Mouse (Mus musculus) natural killer cell, adult 2 months (primary cell): ENCODE measurements around the gene Dync1i2.

Experiments used
- DNase-seq, 2 experiments: peaks; one replicate each; pipeline ENCODE4 v3.0.0; 2022; ENCODE audit warnings: low spot score in 2 of 2

Dync1i2 gene

DNA sequence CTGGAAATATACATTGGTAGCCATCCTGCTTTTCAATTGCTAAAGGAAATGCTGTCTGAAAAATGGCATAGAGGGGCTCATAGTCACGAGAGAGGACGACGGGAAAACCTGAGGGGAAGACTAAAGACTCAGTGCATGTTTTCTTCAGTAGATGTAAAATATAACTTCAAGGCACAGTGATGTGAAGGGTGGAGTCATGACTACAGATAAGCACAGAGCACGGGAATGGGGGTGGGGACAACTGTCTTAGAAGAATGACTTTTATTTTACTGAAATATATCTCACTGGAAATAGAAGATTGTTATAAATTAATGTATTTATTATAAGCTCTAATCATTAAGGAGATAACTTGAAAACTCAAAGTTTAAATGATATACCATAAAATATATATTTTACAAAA, 58.6 kb downstream of the Dync1i2 start:
- no peak for DNase-seq

DNA sequence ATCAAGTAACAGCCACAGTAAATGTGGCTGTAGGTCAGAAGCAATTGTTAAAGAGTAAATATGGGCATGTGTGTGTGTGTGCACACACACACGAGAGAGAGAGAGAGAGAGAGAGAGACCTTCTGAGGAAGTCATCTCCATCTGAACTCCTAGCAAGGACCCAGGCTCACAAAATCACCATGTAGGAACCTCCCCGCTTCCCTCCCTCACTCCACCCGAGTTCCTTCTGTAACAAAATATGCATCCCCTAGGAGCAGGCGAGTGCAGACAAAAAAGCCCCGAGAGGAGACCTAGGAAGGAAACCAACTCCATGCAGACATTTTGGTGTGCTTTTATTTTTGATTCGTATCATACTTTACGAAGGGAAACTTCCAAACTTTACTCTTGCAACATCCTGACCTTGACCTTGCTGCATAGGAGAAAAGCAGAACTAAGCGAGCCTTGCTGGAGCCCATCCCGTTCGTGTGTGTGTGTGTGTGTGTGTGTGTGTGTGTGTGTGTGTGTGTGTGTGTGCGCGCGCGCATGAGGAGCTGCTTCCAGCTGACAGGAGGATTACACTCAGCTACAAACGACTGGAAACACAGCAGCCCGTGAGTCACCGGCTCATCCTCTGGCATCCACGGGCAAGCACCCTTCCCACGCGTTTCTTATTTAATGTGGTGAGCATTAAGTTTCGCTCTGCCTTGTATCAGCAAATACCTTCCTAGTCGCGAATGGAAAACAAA, 62.6 kb downstream of the Dync1i2 start:
- no peak for DNase-seq

DNA sequence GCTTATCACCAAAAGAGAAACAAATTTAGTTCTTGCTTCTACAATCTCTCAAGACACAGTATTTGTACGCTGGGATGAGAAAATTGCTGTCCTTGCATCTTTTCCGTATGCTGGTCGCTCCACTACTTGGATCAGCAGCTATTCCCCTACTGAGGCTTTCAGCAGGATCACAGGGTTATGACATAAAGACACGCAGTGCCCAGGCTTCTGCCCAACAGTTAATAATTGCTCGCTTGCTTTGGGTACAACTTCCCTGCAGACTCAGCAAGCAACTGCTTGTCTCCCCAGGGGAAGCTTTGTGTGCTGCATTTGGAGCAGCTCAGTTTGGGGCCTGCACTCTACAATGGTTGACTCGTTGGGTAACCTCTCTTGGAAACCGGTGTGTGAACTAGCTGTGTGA, 64.2 kb downstream of the Dync1i2 start:
- DNase-seq, result no peak

DNA sequence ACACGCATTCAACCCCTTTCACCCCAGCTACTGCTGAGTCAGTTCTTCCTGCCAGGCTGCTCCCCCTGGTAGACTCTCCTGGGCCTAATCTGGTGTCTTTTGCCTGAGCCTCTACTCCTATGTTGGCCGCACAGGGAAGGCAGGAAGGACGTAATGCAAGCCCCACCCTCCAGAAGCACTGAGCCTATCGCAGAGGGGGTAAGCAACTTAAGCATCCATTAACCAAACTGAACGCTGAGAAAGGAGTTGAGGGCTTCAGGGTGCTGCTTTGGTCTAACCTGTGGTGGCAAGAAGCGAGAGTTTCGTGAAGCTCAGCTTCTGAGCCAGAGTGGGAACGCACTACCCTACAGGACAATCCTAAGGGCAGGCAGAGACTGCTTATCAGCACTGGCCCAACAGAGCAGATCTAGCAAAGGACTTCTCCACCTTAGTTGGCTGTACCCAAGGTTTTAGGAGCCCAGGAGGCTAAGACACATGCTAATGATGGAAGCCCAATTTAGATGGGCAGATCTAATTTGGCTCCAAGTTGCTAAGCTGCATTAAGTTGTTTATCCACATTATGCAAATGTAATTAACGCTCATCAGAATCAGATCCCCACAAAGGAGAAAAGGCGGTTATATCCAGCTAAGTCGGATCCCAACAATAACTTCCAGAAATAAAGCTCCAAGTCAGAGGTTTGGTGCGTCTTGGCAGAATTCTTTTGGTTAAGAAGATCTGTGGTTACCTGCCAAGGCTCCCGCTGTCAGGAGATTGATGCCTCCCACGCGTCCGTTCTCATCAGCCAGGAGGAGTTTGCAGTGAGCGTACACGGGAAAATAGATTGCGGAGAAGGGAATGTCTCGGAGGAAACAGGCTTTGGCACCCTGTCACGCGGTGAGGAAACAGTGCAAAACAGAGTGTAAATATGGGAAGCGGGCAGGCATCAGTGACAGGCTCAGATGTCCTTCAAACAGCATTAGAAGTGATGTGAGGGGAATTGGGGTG, 67.6 kb downstream of the Dync1i2 start:
- DNase-seq, result no peak

DNA sequence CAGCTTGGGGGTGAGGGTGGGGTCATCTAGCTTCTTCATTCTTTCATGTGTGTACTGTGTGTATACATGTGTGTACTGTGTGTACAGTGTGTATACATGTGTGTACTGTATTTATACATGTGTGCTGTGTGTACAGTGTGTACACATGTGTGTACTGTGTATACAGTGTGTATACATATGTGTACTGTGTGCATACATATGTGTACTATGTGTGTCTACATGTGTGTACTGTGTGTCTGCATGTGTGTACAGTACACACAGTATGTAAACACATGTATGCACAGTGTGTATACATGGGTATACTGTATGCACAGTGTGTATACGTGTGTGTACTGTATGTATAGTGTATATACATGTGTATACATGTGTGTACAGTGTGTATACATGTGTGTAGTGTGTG, 70.5 kb downstream of the Dync1i2 start:
- DNase-seq, result no peak

DNA sequence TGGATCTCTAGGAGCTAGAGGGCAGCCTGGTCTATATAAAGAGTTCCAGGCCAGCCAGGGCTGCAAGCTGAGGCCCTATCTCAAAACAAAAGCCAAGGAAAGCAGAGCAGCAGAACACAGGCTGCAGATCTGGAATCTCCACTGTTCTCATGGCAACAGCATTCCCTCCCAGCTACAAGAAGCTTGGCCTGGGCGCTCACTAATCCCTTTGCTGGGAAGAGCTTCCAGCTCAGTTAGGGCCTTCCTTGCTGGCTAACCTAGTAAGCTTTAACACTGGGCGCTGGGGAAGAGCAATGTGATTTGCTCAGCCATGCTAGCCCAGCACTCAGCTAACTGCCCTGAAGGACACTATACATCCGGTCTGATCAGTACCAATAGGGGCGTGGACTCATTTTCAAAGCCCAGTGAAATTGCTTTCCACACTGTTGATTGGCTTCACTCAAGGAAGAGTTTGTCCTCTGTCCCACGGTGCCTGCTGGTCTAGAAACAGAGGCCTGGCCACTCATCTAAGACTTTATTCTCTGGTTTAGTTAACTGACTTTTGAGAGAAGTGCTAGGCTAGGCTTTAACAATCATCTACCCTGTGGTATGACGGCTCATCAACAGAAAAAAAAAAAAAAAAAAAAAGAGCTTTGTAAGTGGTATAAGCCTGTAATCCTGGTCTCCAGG, 78.7 kb downstream of the Dync1i2 start:
- no peak for DNase-seq

DNA sequence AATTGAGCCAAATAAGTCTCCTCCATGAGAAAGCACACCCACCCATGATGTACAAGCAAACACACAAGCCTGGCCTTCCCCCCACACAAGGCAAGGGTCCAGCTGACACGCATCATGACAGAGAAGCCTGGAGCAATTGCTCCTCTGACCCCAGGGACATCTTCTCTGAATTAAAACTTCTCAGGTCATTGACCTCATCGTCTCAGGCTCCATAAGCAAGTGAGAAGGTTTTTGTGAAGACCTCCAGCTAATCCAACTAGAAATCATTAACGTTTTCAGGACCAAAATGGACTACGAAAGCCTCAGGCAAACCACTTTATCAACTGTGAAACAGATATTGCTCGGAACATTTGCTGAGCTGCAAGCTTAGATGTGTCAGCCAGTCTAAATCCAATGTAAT, 80.1 kb downstream of the Dync1i2 start:
- no peak for DNase-seq

DNA sequence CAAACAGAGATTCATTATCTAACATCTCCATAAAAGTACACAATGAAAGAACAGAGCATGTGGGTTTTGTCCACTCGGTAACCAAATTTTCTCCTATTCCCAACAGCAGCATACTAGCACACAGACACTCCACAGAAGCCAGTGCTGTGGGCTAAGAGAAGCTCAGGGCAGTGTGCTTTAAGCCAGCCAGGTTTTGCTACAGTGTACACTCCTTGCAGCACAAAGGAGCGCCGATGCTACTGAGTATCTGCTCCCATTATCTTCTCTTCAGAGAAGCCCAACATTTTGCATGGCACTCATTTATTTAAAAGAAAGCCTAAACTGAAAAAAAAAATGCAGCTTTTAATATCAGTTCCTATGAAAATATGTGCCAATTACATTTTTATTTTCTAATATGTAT, 82.5 kb downstream of the Dync1i2 start:
- no peak for DNase-seq

DNA sequence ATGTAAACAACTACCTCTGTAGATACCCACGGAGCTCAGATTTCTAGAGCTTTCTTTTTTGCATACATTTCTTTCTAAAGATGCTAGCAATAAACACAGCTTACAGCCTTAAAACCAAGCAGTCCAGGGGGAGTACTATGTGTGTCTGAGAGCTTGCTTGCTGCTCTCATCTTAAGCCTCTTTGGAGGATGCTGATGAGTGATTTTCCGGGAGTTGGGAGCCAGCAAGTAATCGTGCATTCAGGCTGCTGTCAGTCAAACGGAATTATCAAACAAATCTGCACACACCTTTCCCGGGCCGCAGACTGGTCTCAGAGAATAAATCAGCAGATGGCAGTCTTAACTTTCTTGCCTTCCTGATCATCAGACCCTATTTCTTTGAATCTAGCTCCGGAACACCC, 83.0 kb downstream of the Dync1i2 start:
- DNase-seq, result no peak

DNA sequence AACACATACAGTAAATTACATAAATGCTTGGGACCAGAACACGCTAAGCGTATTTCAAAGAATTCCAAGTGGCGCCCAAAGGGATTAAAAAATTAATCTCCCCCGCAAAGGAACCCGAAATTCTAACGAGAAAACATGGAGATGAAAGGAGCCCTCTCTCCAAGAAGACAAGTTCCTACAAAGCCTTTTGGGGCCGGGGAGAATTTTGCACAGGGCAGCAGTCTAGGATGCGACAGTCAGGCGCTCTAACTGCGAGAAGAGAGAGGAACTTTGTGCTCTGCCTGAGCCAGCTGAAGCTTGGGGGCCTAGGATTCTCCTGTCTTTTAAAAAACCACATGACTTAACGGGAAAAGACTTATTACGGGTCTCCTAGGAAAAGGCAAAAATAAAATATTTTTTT, 84.3 kb downstream of the Dync1i2 start:
- no peak for DNase-seq

DNA sequence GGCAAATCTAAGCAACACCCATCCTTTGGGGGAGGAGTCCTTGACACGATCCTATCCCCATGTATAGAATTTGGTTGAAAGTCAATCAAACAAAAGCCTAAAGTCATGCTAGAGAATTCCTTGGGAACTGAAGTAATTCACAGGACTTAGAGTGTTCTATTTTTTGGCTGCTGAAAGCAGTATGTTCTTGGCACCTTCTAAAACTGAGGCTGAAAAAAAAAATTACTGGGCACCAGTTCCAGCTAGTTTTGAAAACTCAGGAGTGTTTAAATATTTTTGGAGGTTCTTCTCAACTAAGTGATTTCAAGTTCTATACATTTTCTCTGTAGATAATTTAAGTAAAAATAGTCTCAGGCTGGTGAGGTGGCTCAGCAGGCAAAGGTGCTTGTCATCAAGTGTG, 86.0 kb downstream of the Dync1i2 start:
- DNase-seq, result no peak

DNA sequence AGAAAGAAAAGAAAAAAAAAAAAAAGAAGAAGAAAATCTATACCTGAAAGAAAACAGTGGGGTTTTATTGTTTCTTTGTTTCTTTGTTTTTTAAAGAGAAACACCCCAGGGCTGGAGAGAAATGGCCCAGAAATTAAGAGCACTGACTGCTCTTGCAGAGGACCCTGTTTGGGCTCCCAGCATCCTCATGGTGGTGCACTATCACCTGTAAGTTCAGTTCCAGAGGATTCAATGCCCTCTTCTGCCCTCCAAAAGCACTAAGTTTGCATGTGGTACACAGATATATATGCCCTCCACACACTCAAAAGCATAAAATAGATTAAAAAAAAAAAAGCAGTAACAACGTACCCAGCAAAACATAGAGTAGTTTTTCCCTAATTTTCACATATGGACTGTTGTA, 87.2 kb downstream of the Dync1i2 start:
- no peak for DNase-seq

DNA sequence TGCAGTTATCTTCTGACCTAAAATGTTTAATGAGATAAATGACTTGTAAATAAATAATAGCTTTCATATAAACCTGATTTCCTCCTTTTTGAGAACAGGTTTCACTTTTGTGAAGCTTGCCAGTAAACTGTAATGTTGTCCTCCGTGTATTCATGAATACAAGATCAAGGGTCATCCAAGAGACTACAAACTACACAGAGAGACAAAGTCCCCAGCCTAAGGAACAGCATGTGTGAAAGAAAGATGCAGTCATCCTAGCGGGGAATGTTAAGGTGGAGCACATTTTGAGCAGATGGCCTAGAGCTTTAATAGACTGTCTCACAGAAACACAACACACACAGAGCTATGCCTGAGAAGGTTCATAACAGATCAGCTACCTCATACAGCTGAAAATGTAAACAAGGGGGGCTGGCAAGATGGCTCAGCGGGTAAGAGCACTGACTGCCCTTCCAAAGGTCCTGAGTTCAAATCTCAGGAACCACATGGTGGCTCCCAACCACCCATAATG, 90.7 kb downstream of the Dync1i2 start:
- DNase-seq, result no peak

DNA sequence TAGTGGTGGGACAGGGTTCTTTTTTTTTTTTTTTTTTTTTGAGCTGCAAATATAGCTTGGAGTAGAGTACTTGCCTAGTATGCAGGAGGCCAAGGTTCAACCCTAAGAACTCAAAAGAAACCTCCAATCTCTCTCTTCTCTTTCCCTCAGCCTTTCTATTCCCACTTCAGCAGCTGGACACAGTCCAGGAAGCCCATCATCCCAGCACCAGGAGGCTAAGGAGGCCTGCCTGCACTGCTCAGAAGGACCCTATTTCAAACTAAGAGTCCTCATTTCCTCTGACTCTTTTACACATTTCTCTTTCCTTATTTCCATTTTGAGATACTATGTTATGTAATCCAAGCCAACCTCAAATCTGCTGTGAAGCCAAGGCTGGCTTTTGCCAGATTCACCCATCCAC, 91.7 kb downstream of the Dync1i2 start:
- no peak for DNase-seq

DNA sequence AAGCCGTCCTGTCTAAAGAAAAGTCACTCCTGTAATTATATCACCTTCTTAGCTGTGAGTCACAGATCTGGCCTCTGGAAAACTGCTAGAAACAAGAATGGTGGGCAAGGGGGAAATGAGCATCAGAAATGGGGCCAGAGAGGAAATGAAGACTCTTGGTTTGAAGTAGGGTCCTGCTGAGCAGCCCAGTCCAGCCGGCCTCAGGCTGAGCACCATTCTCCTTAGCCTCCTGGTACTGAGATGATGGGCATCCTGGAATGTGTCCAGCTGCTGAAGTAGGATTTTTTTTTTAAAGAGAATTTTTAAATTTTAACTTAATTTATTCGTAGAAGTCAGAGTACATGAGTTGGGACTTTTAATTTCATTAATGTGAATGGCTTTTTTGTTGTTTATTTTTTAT, 93.3 kb downstream of the Dync1i2 start:
- no peak for DNase-seq

DNA sequence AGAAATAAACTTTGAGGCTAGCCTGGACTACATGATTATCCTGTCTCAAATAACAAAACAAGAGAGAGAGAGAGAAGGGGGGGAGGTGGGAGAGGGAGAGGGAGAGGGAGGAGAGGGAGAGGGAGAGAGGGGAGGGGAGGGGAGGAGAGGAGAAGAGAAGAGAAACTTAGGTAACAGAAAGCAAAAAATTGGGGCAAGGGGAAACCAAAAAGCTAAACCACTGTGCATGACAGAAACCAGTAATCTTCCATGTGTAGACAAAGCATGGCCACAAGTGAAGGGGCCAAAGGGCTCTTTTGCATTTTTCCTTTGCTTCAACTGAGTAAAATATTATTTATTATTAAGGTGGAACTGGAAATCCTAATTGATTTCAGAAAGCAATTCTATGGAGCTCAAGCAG, 94.9 kb downstream of the Dync1i2 start:
- no peak for DNase-seq

DNA sequence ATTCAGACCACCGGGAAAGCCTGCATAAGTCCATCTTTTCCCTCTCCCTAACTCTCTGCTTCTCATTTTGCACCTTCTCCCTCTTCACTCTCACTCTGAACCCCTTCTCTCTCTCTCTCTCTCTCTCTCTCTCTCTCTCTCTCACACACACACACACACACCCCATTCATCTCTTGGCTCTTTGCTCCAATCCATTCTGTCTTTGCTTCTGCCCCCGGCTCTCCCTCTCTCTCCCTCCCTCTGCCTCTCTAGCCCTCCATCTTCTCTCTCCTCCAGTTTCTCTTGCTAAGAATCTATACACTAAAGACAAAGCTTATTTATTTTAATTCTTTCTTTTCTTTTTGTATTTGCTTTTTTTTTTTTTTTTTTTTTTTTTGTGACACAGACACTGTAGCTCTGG, 98.2 kb downstream of the Dync1i2 start:
- no peak for DNase-seq

DNA sequence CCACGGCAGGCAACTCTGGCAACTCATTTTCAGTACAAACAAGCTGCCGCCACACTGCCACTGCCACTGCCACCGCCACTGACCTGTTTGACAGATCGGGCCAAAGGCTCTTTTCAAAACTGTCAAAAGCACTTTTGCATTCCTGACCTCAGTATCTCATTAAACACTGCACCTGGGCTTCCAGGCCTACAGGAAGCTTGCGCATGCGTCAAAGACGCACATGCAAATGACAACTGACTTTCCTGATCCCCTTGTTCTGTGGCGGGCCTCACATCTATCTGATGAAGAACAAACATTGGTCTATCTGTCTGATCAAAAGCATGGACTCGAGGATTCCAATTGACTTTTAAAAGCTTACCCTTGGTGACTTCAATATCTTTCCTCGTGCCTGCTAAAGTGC, 100.6 kb downstream of the Dync1i2 start:
- DNase-seq, result no peak
